Mouse (Mus musculus) limb, embryonic 14.5 days (tissue): ENCODE data around the gene Fkbp10. TPM values are rescaled to one million over a fixed set of nuclear protein-coding genes. Genes with fewer than 3 reads are reported as not detected.
A peak's percentile ranks its signal among the peaks of the same experiment; 100 is the strongest.

Experiments
- ATAC-seq: fragments of 200-750 bp; cut with Nextera tagmentation; 2 replicates; pipeline ENCODE4 v1.8.0; 2017; ENCODE audit warnings: low read depth, moderate number of reproducible peaks, moderate TSS enrichment; ENCODE audit not compliant: low FRiP score
- DNase-seq: peaks from one replicate; pipeline ENCODE4 v3.0.0-alpha.2; 2015; ENCODE audit warnings: low spot score
- H3K27ac ChIP-seq: fragments of 300-500 bp; sonication (generic); replicated peaks from 2 replicates; pipeline ENCODE4 v1.5.1; 2014; ENCODE audit warnings: low read depth, mild to moderate bottlenecking, low read length, moderate library complexity, mixed read lengths
- H3K27me3 ChIP-seq: fragments of 300-500 bp; sonication (generic); 2 replicates; pipeline ENCODE4 v1.6.1; 2014; ENCODE audit warnings: low read length, mixed read lengths; ENCODE audit not compliant: control insufficient read depth, insufficient read depth
- H3K36me3 ChIP-seq: fragments of 300-500 bp; sonication (generic); 2 replicates; pipeline ENCODE4 v1.6.1; 2014; ENCODE audit warnings: mild to moderate bottlenecking, low read length, moderate library complexity, mixed read lengths; ENCODE audit not compliant: control insufficient read depth, insufficient read depth
- H3K4me1 ChIP-seq: fragments of 300-500 bp; sonication (generic); 2 replicates; pipeline ENCODE4 v1.6.1; 2014; ENCODE audit warnings: antibody characterized with exemption, low read length, mixed read lengths; ENCODE audit not compliant: control insufficient read depth, insufficient read depth
- H3K4me2 ChIP-seq: fragments of 300-500 bp; sonication (generic); replicated peaks from 2 replicates; pipeline ENCODE4 v1.6.1; 2014; ENCODE audit warnings: low read depth, mild to moderate bottlenecking, low read length, moderate library complexity; ENCODE audit not compliant: severe bottlenecking
- H3K4me3 ChIP-seq: fragments of 300-500 bp; sonication (generic); replicated peaks from 2 replicates; pipeline ENCODE4 v1.5.1; 2014; ENCODE audit warnings: low read length
- H3K9ac ChIP-seq: fragments of 300-500 bp; sonication (generic); 2 replicates; pipeline ENCODE4 v1.6.1; 2014; ENCODE audit warnings: mild to moderate bottlenecking, low read depth, low read length, moderate library complexity; ENCODE audit not compliant: severe bottlenecking
- H3K9me3 ChIP-seq: fragments of 300-500 bp; sonication (generic); 2 replicates; pipeline ENCODE4 v1.6.1; 2016; ENCODE audit warnings: low read length; ENCODE audit not compliant: control insufficient read depth
- POLR2A ChIP-seq: fragments of 200-500 bp; IDR thresholded peaks from 2 replicates; pipeline ENCODE4 v1.8.0; 2012; ENCODE audit warnings: inconsistent platforms, mild to moderate bottlenecking, moderate library complexity, borderline replicate concordance; ENCODE audit not compliant: insufficient read depth, insufficient read length; ENCODE audit errors: extremely low read depth
- WGBS: fragments of 180-500 bp; shearing (Covaris S2); extraction: QIAGEN DNeasy Blood & Tissue Kit; methylation state at CpG from one replicate; pipeline ENCODE4 v1.1.7; 2014; 5-methylcytosine and 5-hydroxymethylcytosine counted together
- polyA plus RNA-seq, 2 experiments: library from polyadenylated mRNA; depleted of rRNA in 1 of 2; stranded (reverse) in 1 of 2; unstranded in 1 of 2; fragments of >200 nt; fragmentation: Nextera tagmentation in 1 of 2; extraction: Ambion mirVana in 1 of 2; gene quantifications; 2 replicates each; pipeline versions ENCODE4 v1.2.1 to v1.2.3; 2012 to 2014

Gene Fkbp10
- polyA plus RNA-seq, 2 experiments: 179 to 251 TPM

GRCm38 (mm10) chr11:100393733-100394132 lies 21.8 kb upstream of the Fkbp10 start:
- no peak overlapping the region for H3K27ac ChIP-seq
- no peak for ATAC-seq
- TF ChIP-seq POLR2A: no peak
- no peak overlapping the region for H3K4me2 ChIP-seq
- H3K27me3 ChIP-seq: no peaks in the 10 kb centered on the region
- no peak overlapping the region for H3K4me3 ChIP-seq
- peaks cover 26% of the 10 kb centered on the region for H3K4me1 ChIP-seq
- no peaks in the 10 kb centered on the region for H3K9me3 ChIP-seq
- no peak overlapping the region for H3K9ac ChIP-seq
- DNase-seq: no peak
- peaks cover 3% of the 10 kb centered on the region; the same call in 1 of the 2 replicates for H3K36me3 ChIP-seq
- 54% methylated on average over 7 of the region's 7 CpGs for WGBS

- Histone ChIP-seq H3K9me3 (no peaks in the 10 kb centered on the region), H3K4me3 (no peak overlapping the region), H3K36me3 (peaks cover 3% of the 10 kb centered on the region; the same call in 1 of the 2 replicates), H3K4me1 (peaks cover 24% of the 10 kb centered on the region), H3K27me3 (no peaks in the 10 kb centered on the region), H3K4me2 (peak overlapping the region; percentile 80; the same call in 1 of the 2 replicates), H3K27ac (no peak overlapping the region), H3K9ac (peak overlapping the region; percentile 72; the same call in 1 of the 2 replicates)
- DNase-seq (no peak), ATAC-seq (no peak)
- no peak for TF ChIP-seq POLR2A
- 57% methylated on average over 5 of the region's 5 CpGs for WGBS
Measured at GRCm38 (mm10) chr11:100394353-100395074, 21.0 kb upstream of the Fkbp10 start.

GRCm38 (mm10) chr11:100395200-100395599 lies 20.3 kb upstream of the Fkbp10 start:
- DNase-seq (no peak), ATAC-seq (no peak)
- Histone ChIP-seq H3K9me3 (no peaks in the 10 kb centered on the region), H3K9ac (peak overlapping the region; percentile 72; the same call in 1 of the 2 replicates), H3K27me3 (no peaks in the 10 kb centered on the region), H3K4me3 (peak overlapping the region; percentile 70; the same call in 1 of the 2 replicates), H3K36me3 (peaks cover 3% of the 10 kb centered on the region; the same call in 1 of the 2 replicates), H3K27ac (no peak overlapping the region; the same call in 1 of the 2 replicates), H3K4me2 (peak overlapping the region; percentile 80), H3K4me1 (peaks cover 24% of the 10 kb centered on the region)
- 26% methylated on average over 11 of the region's 11 CpGs for WGBS
- TF ChIP-seq POLR2A: no peak

- H3K27ac ChIP-seq: no peak overlapping the region; the same call in 1 of the 2 replicates
- peaks cover 22% of the 10 kb centered on the region for H3K4me1 ChIP-seq
- H3K27me3 ChIP-seq: no peaks in the 10 kb centered on the region
- no peaks in the 10 kb centered on the region for H3K9me3 ChIP-seq
- ATAC-seq (no peak), DNase-seq (no peak)
- H3K9ac ChIP-seq: peak overlapping the region; percentile 72; the same call in 1 of the 2 replicates
- peak overlapping the region; percentile 80 for H3K4me2 ChIP-seq
- WGBS: 40% methylated on average over 17 of the region's 17 CpGs
- peak overlapping the region; percentile 70 for H3K4me3 ChIP-seq
- no peak for TF ChIP-seq POLR2A
- peaks cover 3% of the 10 kb centered on the region; the same call in 1 of the 2 replicates for H3K36me3 ChIP-seq
Measured at GRCm38 (mm10) chr11:100395861-100396631, 19.5 kb upstream of the Fkbp10 start.
